Mouse (Mus musculus) mouse embryonic stem cell (cell line): ENCODE results near the gene Setd4.

Source experiments
- in situ Hi-C, 2 experiments: fragments of 300-500 bp; cut with MboI; formaldehyde crosslinking; loops; 1 replicate in 1 of 2; 3 replicates in 1 of 2; pipeline ENCODE4 v1.14.3; 2019 to 2020; ENCODE audit warnings: low sequenced_read_pairs in 2 of 2, low pct_unique_long_range_greater_than_20kb in 1 of 2, mixed read lengths in 1 of 2; ENCODE audit not compliant: unreplicated experiment in 1 of 2

Setd4 gene

DNA sequence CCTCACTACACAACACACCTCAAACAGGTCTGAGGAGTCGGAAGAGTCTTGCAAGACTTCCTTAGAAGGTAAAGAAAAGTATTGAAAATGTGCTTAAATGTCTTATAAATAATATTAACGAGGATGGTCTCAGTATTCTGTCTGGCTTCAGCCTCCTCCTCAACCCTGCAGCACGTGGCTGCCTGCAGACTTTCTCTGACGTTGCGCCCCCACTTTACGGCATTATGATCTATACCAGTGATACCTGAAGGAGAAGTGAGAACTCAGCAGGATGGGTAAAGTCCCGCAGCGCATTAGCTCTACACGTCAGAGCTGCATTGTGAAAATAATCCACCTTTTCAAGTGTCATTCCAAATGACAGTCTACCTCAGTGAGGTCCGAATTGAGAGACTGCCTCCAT is 9.4 kb downstream of the Setd4 start:
- in situ Hi-C loops, result no loop called here

DNA sequence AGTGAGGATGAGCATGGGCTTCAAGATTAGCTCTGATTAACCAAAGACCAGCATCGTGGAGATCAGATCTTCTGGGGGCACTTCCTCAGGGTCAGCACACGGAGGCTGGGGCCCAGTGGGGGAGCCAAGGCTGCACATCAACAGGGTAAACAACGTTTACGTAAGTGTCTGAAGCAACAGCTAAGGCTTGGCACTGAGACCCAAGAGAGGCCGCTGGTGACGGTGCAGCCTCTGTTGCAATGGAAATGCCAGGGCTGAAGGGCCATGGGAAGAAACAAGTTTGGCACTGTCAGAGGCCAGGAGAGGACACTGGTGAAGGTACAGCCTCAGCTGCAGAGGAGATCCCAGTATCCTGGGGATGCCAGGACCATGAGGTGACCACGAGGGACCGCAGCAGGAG is 10.5 kb downstream of the Setd4 start:
- in situ Hi-C loops, result no loop called here

DNA sequence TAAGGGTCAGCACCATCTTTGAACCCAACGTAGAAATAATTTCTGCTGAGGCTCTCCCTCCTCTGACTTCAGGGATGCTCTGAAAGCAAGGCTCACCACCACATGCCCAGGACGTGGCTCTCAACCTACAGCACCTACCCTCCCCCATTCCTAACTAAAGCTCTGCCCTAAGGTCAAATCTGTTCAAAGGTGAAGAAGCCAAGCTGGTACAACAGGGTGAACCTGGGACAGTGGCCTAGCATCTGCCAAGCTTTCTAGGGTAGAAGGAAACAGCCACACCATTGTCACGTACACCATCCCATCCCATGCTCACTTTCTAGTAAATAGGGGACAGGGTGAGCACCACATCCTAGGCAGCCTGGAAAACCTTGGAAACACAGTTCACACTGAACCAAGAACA is 11.2 kb downstream of the Setd4 start:
- in situ Hi-C loops, result no loop called here

DNA sequence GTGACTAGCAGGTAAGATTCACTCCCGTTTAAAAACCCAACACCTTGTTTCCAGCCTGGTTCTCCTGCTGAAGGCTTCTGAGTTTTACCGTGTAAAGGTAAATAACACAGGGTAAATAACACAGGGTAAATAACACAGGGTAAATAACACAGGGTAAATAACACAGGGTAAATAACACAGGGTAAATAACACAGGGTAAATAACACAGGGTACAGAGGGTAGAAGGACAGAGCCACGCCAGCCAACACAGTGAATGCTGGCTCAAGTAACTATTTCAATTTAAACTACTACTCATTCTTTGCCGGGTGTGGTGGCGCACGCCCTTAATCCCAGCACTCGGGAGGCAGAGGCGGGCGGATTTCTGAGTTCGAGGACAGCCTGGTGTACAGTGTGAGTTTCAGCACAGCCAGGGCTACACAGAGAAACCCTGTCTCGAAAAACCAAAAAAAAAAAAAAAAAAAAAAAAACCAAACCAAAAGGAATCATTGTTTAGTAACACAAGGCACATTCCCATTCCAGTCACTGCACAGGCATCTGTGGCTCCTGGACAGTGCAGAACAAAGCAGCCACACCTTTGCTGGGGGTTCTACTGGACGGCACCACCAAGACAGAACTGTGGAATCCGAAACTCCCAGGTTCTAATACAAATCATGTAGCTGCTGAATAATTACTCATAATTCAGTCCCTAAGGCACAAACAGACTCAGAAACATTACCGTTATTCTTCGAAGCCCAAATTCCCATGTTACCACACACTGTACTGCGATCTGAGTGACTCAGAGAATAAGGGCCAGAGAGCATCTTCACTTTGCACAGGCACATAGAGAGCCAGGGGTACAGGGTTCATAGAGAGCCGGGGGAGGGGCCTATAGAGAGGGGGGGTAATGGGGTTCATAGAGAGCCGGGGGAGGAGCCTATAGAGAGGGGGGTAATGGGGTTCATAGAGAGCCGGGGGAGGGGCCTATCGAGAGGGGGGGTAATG is 12.1 kb downstream of the Setd4 start:
- in situ Hi-C loops, result no loop called here

DNA sequence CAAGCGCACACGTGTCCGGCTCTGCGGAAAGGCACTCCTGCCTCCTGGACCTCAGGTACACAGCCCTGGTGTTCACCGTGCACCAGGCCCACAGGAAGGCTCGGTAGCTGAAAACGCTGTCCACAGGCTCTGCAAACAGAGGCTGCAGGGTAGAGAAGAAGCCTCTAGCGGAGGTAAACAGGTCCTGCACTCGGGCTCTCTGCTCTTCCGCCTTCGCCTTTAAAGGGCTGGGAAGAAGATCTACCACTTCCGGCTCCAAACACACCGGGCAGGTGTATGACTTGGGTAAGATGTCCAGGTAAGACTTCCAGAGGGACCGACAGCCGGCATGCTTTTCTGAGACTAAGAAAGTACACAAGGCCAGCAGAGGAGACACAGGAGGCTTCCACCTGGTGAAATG is 12.9 kb downstream of the Setd4 start:
- in situ Hi-C loops, result no loop called here

DNA sequence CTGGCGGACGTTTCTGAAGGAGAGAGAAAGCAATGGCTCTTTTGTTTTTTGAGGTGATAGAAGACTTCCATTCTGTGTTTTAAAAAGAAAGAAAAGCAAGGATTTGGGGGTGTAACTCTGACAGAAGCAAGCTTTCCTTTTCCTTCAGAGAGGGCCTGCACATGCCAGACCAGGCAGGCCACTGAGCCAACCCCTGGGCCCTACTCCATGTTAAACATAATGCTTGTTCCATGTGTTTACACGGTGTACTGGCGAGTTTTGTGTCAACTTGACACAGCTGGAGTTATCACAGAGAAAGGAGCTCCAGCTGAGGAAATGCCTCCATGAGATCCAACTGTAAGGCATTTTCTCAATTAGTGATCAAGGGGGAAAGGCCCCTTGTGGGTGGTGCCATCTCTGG is 15.6 kb downstream of the Setd4 start:
- in situ Hi-C loops, result no loop called here

DNA sequence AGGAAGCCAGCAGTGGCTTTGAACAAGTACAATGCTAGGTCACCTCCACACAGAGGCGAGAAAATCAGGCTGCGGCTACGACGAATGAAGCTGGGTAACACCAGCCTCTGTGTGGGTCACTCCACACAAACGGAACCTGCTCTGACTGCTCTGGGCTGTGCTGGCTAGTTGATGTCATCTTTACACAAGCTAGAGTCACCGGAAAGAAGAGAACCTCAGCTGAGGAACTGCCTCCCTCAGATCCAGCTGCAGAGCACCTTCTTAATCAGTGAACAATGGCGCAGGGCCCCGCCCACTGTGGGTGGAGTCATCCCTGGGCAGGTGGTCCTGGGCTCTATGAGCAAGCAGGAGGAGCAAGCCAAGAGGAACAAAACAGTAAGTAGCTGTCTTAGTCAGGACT is 17.5 kb downstream of the Setd4 start:
- in situ Hi-C loops, result no loop called here

DNA sequence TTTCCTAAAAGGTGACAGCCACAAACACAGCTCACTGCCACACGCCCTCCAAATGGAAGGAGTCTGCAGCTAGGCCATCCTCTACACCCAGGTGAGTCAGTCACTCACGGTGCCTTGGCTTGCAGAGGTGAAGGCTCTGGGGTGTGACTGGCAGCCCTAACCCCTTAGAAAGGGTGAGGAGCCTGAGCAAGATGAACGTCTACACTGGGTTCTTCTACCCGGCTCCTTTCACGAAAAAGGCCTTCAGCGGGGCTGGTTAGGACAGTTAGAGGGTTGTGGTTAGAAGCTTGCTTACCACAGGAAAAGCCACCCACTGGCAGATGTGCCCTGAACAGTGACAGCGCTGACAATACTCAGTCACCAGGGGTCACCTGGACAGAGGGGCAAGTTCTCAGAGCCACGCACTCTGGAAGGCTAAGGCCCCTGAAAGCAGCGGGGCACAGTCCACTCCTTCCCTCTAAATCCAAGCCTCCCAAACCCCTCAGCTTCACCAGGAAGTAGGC is 18.1 kb downstream of the Setd4 start:
- in situ Hi-C loops, result no loop called here

DNA sequence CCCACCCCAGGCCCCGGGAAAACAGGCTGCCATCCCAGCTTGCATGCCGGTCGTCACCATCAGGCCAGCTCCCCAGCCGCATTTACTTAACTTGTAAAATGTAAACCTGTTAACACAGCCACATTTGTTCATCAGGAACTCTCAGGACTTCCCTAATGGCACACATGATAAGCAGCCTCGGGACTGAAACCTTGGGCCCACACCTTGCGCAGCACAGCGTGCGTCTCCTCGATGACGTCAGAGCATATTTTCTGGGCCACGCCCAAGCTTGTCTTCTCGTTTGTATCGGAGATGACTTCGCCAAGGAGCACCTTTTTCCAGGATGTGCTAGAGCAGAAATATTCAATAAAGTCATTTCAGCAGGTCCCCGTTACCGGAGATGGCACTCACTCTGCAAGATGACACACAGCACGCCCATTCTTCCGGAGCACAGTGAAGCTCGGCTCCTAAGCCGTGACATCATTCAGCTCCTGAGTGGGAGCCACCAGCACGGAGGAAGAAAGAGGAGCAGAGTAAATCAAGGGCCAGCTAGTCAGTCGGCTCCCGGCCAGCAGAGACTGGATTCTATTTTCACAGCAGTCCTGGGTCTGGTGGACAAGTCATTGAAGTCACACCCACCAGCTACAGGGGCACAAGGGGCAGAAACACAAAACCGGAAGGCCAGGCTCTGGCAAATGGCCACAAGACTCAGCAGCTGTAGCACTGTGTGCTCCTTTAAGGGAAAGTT is 18.7 kb downstream of the Setd4 start:
- in situ Hi-C loops, result no loop called here

DNA sequence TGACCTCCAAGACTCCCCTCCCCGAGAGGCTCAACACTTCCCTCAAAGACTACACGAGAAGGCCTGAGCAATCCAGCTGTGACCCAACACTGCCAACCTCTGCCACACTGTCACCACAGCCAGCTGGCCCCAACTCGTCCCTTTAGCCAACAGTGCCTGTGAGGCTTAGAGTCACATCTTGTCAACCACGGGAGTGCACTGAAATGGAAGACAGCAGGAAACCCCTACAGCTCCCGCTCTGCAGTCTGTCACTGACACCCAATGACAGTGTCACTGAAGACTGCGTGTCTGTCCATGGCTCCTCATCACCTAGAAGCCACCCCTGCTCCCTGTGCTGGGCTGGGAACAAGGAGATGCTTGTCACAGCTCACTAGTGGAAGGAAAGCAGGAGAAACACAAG is 22.7 kb downstream of the Setd4 start:
- in situ Hi-C loops, result no loop called here

DNA sequence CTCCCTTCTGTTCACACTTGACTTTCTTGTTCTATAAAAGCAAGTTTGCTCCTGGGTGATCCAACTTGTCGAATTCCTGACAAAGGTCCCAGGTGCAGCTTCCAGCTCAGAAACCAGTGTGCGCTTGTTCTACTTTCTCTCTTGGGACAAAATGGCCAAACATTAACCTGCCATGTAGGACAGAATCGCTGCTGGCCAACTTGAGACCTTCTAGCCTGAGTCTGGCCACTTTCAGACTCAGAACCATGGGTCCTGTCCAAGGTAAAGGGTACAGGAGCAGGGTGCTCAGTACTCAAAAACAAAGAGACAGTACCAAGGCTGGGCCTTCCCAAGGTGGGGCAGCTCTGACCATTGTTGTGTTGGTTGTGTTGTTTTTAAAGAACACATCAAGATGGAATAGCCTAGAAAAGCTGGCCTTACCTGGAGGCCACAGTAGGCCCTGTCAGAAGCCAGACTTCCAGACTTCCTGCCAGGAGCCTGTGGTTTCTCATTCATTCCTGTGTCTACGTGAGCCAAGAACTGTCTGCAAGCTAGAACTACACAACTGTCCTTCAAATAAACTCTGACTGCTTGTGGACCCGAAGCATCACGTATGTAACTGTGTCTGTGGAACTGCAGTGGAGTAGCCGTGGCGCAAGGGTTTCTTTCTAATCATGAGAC is 25.4 kb downstream of the Setd4 start:
- in situ Hi-C loops, result no loop called here

DNA sequence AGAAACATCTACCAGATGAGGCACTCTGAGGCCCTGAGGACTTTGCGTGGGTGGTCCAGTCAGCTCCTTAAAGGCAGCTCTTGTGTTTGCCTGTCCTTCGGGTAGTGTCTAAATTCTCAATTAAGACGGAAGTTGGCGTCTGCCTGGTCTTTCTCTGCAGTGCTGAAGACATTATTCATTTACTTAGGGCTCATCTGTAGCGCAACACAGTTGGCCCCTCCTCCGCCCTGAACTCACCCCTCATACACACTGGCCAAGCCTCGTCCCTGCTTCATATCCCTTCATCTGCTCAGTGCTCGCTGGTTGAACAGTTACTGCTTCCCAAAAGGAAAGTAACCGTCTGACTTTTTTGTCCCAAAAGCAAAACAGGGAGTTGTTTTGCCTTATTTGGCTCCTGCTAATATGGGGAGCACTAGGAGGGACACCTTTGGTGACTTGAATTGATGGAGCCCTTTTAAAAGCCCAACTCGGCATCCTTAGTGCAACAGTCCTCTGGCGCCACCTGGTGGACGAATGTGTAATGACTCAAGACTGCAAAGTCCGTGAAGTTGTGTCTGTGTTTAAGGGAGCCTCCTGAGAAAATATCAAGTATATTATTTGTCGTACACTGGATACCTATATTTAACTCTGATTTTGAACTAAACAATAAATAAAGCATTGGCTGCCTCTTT is 27.3 kb downstream of the Setd4 start:
- in situ Hi-C loops, result no loop called here

DNA sequence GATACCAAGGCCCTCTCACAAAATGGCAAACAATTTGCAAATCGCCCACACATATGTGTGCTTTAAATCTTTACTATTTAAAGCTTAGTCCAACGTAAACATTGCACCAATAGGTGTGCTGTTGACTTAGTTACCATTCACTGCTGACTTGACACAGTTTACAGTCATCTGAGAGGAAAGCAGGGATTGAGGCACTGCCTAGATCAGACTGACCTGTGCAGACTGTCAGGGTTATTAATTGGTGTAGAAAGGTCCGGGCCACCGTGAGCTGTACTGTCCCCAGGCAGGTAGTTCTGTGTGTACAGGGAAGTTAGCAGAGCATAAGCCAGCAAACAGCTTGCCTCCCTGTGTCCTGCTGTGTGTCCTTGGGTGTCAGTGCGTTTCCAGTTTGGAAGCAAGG is 28.3 kb downstream of the Setd4 start:
- in situ Hi-C loops, result no loop called here

DNA sequence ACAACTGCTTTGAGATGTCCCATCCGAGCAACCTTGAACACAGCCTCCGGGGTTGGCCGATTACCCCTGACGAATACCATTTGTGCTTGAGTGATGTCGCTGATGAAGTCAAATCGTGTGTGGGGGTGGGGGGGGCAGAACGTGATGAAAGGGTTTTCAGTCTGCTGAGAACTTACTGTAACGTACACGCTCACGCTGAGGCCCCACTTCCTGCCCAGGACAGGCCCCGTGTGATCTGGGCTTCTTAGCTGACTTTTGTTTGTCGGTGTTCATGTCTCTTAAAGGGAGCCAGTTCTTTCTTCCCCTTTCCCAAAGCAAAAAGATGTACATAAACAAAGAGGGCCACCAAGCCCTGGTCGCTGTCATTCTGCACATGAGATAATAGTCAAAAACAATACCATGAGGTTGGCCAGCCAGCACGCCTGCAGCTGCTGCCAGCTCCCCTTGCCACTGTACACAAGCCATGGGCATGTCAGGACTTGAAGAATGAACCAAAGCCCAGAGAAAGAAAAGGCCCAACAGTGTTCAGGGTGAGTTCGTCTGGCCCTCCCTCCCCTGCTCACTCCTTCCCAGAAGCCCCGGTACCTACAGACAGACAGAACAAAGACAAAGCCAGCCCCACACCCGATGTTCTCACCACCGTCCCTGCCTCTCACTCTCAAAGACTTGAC is 29.2 kb downstream of the Setd4 start:
- in situ Hi-C loops, result no loop called here

DNA sequence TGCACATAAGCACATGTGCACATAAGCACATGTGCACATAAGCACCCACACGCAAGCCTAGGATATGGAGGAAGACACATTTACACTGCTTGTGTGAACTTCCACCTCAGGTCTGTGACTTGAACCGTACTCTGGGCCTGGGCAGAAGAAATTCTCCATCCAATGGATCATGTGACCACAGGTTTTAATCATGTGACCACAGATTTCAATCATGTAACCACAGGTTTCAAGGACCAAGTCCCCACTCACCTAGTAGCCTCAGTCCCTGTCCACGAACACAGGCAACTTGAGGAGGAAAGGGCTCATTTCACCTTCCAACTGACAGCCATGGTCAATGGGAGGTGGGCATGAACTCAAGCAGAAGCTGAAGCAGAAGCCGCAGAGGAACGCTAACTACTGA is 30.4 kb downstream of the Setd4 start:
- in situ Hi-C loops, result no loop called here

DNA sequence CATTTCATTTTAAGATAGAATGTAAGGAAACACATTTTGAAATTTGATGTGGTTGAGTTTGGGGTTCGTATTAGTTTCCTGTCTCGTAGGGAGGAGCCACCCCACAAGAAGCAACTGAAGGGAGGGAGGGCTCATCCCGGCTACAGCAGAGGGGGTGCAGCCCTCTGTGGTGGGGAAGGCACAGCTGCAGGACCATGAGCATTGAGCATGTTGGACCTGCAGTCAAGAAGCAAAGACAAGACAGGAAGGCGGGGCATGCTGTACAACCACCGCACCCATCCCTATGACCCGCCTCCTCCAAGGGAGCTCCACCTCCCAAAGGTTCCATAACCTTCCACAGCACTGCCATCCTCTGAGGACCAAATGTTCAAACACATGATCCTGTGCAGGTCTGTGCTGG is 31.5 kb downstream of the Setd4 start:
- in situ Hi-C loops, result no loop called here

DNA sequence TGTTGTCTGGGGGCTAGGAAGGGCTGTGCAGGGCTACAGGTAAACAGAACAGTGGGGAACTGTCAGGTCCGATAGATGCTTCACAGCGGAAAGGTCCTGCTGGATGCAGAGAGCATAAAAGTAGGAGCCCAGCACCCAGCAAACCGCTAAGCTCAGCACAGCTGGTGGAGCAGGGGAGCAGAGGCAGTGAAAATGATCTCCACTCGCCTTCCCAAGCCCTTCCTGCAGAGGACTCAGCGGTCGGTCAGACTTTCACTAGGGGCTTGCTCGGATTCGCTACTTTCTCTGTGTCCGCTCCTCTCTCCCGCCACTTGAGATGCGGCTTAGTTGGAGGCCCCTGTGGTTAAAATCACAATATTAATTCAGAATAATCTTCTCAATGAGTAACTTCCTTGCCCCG is 45.4 kb downstream of the Setd4 start:
- in situ Hi-C loops, result no loop called here

DNA sequence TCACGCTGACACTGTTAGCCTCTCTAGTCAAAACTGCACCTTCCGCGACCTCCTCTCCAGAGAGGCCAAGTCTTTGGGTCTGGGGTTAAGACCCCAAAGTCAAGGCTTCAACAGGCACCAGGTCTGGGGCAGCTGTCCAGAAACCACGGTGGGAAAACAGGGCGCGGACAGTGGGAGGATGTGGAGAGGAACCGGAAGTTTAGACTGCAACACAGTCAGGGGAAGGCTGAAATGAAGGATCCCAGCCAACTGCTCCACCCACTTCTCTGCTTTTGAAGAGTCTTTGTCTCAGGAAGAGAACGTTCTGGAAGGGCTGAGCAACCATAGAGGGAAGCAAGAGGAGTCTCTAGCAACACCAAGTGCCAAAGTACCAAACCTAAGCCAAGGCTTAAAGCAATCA is 46.2 kb downstream of the Setd4 start:
- in situ Hi-C loops, result no loop called here
